Mouse (Mus musculus) cortical plate, adult 2 months (tissue): ENCODE results near the gene Nkrf. TPM values are rescaled to one million over a fixed set of nuclear protein-coding genes. Genes with fewer than 3 reads are reported as not detected.
A peak's percentile ranks its signal among the peaks of the same experiment; 100 is the strongest.

Experiments
- H3K27ac ChIP-seq: fragments of 200-500 bp; 2 replicates; pipeline ENCODE4 v1.5.1; 2012; ENCODE audit warnings: low read length, control low read depth, inconsistent platforms; ENCODE audit not compliant: insufficient read depth
- H3K4me1 ChIP-seq: fragments of 200-500 bp; 2 replicates; pipeline ENCODE4 v1.6.1; 2011; ENCODE audit warnings: low read length; ENCODE audit not compliant: control insufficient read depth, insufficient read depth
- H3K4me3 ChIP-seq: fragments of 200-500 bp; 2 replicates; pipeline ENCODE4 v1.5.1; 2011; ENCODE audit warnings: mild to moderate bottlenecking, low read length, control low read depth; ENCODE audit not compliant: insufficient read depth
- CTCF ChIP-seq: fragments of 200-500 bp; IDR thresholded peaks from 2 replicates; pipeline ENCODE4 v1.5.1; 2011; ENCODE audit warnings: mild to moderate bottlenecking, control low read depth, low read length; ENCODE audit not compliant: insufficient read depth; ENCODE audit errors: extremely low read depth
- POLR2A ChIP-seq: fragments of 200-500 bp; IDR thresholded peaks from 2 replicates; pipeline ENCODE4 v1.6.1; 2011; ENCODE audit warnings: mild to moderate bottlenecking, low read length, control low read depth; ENCODE audit not compliant: insufficient read depth; ENCODE audit errors: extremely low read depth
- polyA plus RNA-seq: library from polyadenylated mRNA; depleted of rRNA; stranded (reverse); fragments of >200 nt; gene quantifications from 2 replicates; pipeline ENCODE4 v1.2.3, GENCODE M21; 2012; rRNA removed

Nkrf gene
- 16.5 and 16.7 TPM in 2 replicates for polyA plus RNA-seq

DNA sequence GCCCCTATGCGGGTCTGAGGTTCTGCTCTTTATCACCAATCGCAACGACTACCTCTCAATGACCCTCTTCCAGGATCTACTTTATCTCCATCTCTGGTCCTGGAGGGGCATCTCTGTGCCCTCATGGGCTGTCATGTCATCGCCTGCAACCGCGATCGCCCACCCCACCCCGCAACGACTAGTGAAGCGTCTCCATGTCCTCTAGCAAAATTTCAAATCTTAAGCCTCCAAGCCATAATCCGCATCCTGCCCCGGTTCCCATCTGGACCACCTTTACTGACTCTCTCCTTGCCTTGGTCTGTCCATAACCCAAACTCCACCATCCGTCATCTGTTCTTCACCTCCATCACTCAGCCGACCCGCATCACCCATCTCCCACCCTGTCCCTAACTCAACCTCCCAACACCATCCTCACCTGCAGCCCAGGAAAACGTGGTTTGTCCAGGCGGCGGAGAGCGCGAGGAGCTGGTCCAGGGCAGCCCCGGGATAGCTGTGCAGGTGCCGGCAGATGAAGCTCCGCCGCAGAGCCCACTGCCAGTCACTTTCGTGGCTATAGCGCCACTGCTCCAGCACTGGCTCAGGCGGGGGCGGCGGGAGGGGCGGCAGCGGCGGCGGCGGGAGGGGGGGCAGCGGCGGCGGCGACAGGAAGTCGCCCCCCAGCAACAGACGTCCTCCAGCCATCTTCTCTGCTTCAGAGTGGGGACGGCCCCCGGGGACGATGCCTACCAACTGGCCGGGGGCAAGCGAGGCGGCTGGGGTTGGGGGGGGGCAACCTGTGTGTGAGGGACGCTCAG, at the start of gene Nkrf:
Nkrf (minus strand) TSS at position 579 of the 794 bp plus-strand sequence.
- TF ChIP-seq POLR2A (peak; percentile 63; the same call in 1 of the 2 replicates), CTCF (no peak)
- Histone ChIP-seq H3K27ac (peak within 1 kb of the TSS; percentile 49), H3K4me3 (peak within 1 kb of the TSS; percentile 91), H3K4me1 (no peaks in the 10 kb centered on the region)

DNA sequence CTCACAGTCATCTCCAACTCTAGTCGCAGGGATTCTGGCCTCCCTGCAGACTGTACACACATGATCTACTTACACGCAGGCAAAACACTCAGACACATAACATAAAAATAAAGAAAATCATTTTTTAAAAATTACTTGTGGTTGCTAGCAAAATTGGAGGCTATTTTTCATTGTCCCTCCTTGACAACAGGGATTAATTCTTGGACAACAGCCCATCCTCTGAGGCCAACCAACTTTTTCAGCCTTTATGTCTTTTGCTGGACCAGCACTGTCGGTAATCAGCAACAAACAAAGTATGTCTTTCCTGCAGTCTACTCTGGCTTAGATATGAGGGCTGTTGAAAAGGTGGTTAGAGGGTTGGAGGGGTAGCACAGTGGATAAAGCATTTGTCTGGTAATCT, 38.4 kb upstream of the Nkrf start:
- no peak for TF ChIP-seq POLR2A
- TF ChIP-seq CTCF, result no peak
- no peaks in the 10 kb centered on the region; the same call in 1 of the 2 replicates for H3K4me1 ChIP-seq
- H3K27ac ChIP-seq, result no peak overlapping the region
- no peak overlapping the region for H3K4me3 ChIP-seq

DNA sequence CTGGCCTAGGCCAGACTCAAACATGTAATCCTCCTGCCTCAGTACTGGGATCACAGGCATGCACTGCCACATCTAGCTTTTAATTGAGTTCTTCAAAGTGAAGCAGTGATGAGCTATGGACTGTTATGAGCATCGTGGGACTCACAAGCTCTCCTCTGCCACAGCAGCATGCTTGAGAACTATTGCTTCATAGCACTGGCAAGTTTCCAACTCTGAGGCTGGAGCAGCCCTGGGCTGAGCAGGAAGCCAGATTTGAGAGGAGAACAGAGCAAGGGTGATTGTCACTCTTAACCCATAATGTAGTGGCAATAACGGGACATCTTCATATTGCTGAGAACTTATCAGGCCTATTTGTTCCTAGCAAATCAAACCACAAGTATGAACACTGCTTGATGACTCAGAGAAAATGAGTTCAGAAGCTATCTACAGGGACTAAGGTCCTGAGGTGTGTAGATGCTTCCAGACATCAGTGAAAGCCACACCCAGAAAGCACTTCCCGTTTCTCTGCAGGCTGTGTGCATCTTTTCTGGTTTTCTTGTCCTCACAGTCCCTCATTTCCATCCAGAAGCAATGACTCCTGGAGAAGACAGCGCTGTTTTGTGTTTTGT, 37.2 kb upstream of the Nkrf start:
- no peak overlapping the region for H3K27ac ChIP-seq
- TF ChIP-seq POLR2A (no peak), CTCF (no peak)
- H3K4me3 ChIP-seq, result no peak overlapping the region

DNA sequence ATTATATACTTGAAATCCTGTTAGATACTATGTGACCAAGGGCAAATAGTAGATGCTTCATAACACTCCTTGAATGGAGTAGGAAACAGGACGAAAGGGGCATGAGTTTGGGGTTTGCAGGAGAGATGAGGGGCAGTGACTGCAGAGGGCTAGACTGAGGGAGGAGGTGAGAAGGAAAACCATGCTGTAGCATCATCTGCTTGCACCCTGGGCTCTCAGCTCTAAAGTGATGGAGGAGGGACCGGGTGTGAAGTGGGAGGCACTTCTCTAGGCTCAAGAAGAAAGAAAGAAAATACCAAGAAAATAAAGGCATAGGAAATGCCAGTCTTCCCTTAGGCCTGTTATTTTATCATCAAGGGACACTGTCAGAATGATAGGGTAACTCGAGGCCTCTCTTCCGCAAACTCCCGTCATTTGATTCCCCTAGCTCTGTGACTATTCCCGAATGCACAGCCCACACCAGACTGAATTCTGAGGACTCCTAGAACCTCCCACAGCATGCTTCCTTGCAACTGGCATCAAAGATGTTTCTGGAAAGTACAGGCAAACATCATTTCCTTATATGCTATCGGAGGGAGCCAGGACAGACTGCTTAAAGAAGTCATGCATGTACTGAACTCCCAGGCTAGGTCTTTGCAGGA, 32.7 kb upstream of the Nkrf start:
- H3K27ac ChIP-seq, result no peak overlapping the region
- no peak overlapping the region for H3K4me3 ChIP-seq
- no peaks in the 10 kb centered on the region; the same call in 1 of the 2 replicates for H3K4me1 ChIP-seq
- TF ChIP-seq POLR2A (no peak), CTCF (no peak)

More for the DNA sequence above, 37.2 kb upstream of the Nkrf start:
- no peaks in the 10 kb centered on the region; the same call in 1 of the 2 replicates for H3K4me1 ChIP-seq

DNA sequence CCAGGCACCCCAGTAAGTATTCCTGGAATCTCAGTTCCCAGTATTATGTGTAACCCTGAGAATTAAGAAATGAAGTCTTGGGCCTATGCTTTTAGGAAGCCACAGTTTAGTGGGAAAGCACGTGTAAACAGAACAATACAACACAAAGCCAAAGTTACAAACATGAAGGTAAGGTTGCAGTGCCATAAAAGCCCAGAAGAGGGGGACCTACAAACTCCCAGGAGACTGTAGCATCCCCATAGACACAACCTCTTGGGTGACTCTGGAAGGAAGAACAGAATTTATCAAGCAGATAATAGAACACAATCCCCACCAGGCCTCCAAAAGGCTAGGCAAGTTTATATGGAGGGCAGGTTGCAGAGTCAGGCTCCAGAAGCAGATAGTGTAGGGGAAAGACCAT, 27.9 kb upstream of the Nkrf start:
- TF ChIP-seq CTCF (peak; percentile 37; the same call in 1 of the 2 replicates), POLR2A (no peak)
- H3K4me3 ChIP-seq, result no peak overlapping the region
- H3K27ac ChIP-seq, result no peak overlapping the region
- peaks cover 2% of the 10 kb centered on the region; the same call in 1 of the 2 replicates for H3K4me1 ChIP-seq

DNA sequence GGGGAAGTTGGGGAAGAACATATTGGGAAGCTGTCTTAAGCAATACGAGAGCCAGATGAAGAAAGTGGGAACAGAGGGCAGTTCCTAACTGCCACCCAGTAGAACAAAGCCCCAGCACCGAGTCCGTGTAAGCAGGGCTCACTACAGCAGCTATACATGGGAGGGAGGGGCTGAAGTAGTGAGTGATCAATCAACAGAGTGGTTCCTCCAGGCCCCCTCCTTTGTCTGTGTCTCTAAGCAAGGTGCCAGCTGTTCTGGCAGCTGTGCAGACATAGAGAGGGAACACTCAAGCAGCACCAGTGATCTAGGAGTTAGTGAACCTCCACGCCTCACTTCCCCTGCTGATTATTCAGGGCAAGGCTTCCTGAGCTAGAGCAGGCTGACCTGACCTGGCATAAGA, 27.0 kb upstream of the Nkrf start:
- Histone ChIP-seq H3K4me3 (no peak overlapping the region), H3K4me1 (peaks cover 2% of the 10 kb centered on the region; the same call in 1 of the 2 replicates)
- TF ChIP-seq POLR2A, result no peak
- no peak for TF ChIP-seq CTCF

DNA sequence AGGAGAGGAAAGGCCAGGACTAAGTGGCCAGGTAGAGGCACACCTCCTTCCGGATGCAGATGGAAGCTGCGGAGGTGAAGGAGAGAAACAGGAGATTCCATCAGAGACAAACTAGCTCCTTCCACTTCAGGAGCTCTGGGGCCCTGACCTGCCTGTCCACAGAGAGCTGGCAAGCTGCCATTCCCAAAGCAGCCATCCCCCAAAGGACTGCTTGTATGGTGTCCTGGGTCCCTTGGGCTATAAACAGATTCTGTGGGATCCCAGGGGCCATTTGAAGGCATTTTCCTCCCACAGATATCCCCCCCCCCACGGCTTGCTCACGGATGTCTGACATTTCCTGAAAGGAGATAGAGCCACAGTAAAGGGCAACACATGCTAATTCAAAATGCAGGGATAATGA, 26.1 kb upstream of the Nkrf start:
- H3K4me3 ChIP-seq, result no peak overlapping the region
- no peak overlapping the region for H3K27ac ChIP-seq
- TF ChIP-seq CTCF (no peak), POLR2A (no peak)
- peaks cover 2% of the 10 kb centered on the region; the same call in 1 of the 2 replicates for H3K4me1 ChIP-seq

More for the DNA sequence above, 27.0 kb upstream of the Nkrf start:
- H3K27ac ChIP-seq, result no peak overlapping the region

DNA sequence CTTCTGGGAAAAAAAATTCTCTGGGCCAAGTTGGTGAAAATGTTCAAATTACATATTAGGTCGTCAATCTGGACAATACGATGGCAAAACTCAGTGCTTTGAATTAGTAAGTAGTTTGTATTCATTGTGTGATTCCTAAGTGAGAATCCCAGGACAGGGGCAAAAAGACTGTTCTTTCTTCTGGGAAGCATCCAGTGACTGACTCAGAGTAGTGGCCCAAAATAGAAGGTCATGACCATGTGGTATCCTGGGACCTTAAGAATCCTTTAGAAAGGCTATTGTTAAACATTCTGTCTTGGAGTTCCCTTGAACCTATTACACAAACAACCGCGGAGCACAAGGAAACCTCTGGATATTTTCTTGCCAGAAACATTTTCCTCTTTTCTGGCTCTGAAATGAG, 18.6 kb upstream of the Nkrf start:
- Histone ChIP-seq H3K4me3 (no peak overlapping the region), H3K4me1 (no peaks in the 10 kb centered on the region), H3K27ac (no peak overlapping the region)
- TF ChIP-seq CTCF, result no peak
- no peak for TF ChIP-seq POLR2A

DNA sequence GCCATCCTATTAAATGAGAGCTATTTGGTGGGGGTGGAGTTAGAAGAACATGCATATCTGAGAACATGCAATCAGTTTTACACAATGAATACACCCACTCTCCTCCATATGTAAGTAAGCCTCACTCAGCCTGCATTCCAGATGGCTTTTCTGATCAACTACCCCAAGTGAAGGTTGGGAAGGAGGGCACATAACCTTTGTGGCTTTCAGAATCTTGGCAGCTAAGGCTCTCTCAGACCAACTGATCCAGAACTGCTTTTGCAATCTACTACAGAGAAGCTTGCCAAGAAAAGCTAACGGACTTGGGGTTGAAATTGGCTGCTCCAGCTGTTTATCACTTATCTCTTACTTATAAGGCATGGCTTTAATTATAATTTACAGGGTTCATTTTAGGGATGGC, 15.1 kb upstream of the Nkrf start:
- TF ChIP-seq POLR2A, result no peak
- no peak for TF ChIP-seq CTCF
- no peaks in the 10 kb centered on the region for H3K4me1 ChIP-seq
- H3K4me3 ChIP-seq, result no peak overlapping the region
- no peak overlapping the region for H3K27ac ChIP-seq

DNA sequence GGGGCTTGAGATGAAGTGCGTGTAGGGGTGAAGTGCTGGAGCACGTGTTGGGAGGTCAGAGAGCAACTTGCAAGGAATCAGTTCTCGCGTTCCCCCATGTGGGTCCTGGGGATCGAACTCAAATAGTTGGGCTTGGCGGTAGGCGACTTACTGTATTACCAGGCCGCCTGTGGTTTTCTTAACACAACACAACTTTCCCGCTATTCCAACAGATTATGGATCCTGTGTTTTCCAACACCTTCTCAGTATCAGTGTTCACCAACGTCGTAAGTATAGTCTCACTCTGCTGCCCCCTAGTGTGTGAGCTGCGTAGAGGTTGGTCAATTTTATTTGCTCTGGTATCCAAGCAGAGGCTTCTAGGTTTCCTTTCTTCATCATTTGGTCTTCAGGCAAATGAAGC, 8.6 kb upstream of the Nkrf start:
- H3K4me3 ChIP-seq, result no peak overlapping the region
- no peaks in the 10 kb centered on the region for H3K4me1 ChIP-seq
- peak; percentile 53 for TF ChIP-seq CTCF
- no peak for TF ChIP-seq POLR2A
- H3K27ac ChIP-seq, result no peak overlapping the region
